Mouse (Mus musculus) gastrocnemius, adult 8-10 months (tissue): ENCODE data around the gene Timeless. TPM values are rescaled to one million over a fixed set of nuclear protein-coding genes. Genes with fewer than 3 reads are reported as not detected.
"Not testable (repeated sequence)": the region's sequence is repeated elsewhere in the genome, so short reads cannot be mapped to it uniquely, and the experiment has no call there.

Source experiments
- DNase-seq, 2 experiments: peaks; one replicate each; pipeline ENCODE4 v3.0.0; 2022; ENCODE audit warnings: low spot score in 2 of 2
- total RNA-seq, 4 experiments: library from RNA; stranded (reverse); gene quantifications; 2 replicates each; pipeline ENCODE4 v1.2.4; 2022

Timeless gene
- total RNA-seq, 4 experiments from 2014 or later, result 1.4 to 1.9 (median 1.7) TPM

- DNase-seq, result peak in 1 of 2 experiments; percentile 35
Measured at GRCm38 (mm10) chr10:128212871-128213323, 19.0 kb upstream of the Timeless start.

- not testable (repeated sequence) for DNase-seq
Measured at GRCm38 (mm10) chr10:128214112-128214511, 17.8 kb upstream of the Timeless start.

- no peak for DNase-seq
Measured at GRCm38 (mm10) chr10:128214981-128215380, 16.9 kb upstream of the Timeless start.

- no peak for DNase-seq
Measured at GRCm38 (mm10) chr10:128218387-128219117, 13.3 kb upstream of the Timeless start.

- DNase-seq, result no peak
Measured at GRCm38 (mm10) chr10:128221533-128222286, 10.2 kb upstream of the Timeless start.

- DNase-seq, result no peak
Measured at GRCm38 (mm10) chr10:128225064-128225463, 6.8 kb upstream of the Timeless start.

GRCm38 (mm10) chr10:128225538-128225937 is 6.3 kb upstream of the Timeless start, which contains the start of gene Mip:
Gene Mip (plus strand): TSS chr10:128225838.
- DNase-seq, result no peak

GRCm38 (mm10) chr10:128227592-128227991 is 4.3 kb upstream of the Timeless start:
- no peak for DNase-seq

GRCm38 (mm10) chr10:128228009-128228408 is 3.9 kb upstream of the Timeless start:
- no peak for DNase-seq

GRCm38 (mm10) chr10:128230582-128230981 is 1.3 kb upstream of the Timeless start:
- DNase-seq, result no peak

GRCm38 (mm10) chr10:128231146-128231545 is 719 bp upstream of the Timeless start:
- no peak for DNase-seq

- no peak for DNase-seq
Measured at GRCm38 (mm10) chr10:128232420-128232985, 638 bp downstream of the Timeless start.

GRCm38 (mm10) chr10:128236321-128236720 is 4.5 kb downstream of the Timeless start:
- no peak for DNase-seq

GRCm38 (mm10) chr10:128237807-128238480 is 6.1 kb downstream of the Timeless start:
- DNase-seq, result peak in 1 of 2 experiments; percentile 19

GRCm38 (mm10) chr10:128239140-128239539 is 7.3 kb downstream of the Timeless start:
- no peak for DNase-seq

- no peak for DNase-seq
Measured at GRCm38 (mm10) chr10:128240131-128240530, 8.3 kb downstream of the Timeless start.

GRCm38 (mm10) chr10:128243252-128243651 is 11.4 kb downstream of the Timeless start:
- no peak for DNase-seq

GRCm38 (mm10) chr10:128244121-128244520 is 12.3 kb downstream of the Timeless start:
- DNase-seq, result no peak

GRCm38 (mm10) chr10:128247020-128247732 is 15.3 kb downstream of the Timeless start:
- DNase-seq, result peak; percentile 30 to 40

GRCm38 (mm10) chr10:128250565-128250964 is 18.7 kb downstream of the Timeless start:
- no peak for DNase-seq
